Mouse (Mus musculus) c-Kit-positive CD71-positive TER-119-negative erythroid progenitor cells, embryonic 14.5 days (primary cell): ENCODE results near the gene Zfp27.

ENCODE experiments used
- DNase-seq: peaks from one replicate; pipeline ENCODE4 v3.0.0-alpha.2; 2013; ENCODE audit warnings: low read depth

Gene Zfp27

DNA sequence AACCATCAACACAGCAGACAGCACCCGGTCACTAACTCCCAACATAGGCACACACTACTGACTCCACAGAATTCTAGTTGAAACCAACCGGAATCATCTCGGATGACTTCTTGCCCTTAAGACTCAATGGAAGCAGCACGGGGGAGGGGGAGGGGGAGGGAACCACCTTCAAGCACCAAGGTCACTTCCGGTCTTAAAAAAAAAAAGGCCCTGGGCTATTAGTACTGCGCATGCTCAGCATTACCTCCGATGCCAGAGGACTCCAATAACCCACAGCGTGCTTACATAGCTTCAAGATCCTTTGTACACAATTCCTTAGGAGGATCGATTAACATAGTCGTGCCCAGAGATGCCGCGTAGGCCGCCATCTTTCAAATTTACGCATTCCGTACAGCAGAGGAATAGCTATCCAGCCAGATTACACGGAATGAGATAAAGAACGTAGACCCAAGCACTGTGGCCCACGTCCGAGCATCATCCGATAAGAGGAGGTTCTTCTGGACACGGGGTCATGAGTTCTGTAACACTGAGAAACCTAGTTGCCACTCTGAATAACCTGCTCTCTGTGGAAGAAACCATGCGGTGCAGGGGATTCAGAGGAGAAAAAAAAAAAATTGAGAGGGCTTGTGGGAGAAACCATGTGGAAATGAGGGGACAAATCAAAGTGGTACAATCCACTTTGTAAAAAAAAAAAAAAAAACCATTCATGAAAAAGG, at the start of gene Zfp27:
Gene Zfp27, minus strand, starts transcription at position 607 of the 716 bp plus-strand sequence.
- peak; percentile 50 for DNase-seq

DNA sequence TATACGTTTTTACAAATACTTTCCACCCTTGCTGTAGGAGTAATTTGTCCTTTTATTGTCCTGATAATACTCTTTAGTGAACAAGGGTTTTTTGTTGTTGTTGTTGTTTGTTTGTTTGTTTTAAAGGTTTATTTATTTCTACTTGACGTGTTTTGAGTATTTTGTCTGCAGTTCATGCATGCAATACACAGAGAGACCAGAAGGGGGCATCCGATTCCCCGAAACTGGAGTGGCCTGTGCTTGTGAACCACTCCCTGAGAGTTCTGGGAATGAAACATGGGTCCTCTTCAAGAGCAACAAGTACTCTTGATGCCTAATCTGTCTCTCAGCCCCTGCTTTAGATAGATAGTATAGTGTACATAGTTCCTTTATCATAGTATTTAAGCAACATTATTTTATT, 48.4 kb upstream of the Zfp27 start:
- peak; percentile 77 for DNase-seq

DNA sequence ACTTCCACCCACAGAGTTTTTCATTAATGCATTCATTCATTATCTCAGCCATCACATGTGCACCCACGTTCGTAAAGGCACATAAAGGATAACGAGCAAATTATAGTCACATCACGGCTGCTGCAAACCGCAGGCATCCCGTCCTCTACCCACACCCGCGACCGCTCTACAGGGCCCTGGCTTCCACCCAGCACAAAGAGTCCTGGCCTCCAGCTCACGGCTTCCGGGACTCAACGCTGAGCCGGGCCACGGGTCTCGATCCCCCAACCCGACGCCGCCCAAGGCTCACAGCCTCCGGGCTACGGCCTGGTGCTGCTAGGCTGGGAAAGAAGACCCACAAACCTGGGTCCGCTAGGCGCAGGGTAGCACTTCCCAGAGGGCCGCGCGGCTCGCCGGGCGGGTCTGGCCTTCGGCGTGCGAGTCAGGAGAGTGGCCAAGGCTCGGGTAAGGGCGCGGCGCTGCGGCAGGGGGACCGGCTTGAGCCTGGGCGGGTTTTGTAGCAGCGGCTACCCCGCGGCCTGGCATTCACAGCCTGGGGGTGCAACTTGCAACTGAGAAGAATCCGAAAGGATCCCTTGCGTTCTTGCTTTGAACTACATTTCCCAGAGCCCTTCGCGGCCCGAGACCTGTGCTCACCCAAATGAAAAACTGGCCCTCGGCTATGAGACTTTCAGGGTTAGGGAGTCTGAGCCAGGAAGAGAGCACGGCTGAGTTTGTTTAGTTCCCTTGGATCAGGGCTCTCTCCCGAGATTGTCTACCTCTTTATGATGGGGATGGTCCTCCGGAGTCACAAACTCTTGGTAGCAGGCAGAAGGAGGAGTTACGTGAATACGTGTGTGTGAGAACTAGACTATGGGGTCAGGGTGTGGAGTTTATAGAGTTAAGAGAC, 47.4 kb upstream of the Zfp27 start, which contains the start of gene Zfp74:
Gene Zfp74, minus strand, starts transcription at position 577 of the 889 bp plus-strand sequence.
- DNase-seq = peak; percentile 79

- DNase-seq = peak; percentile 6
These were observed 46.7 kb upstream of the Zfp27 start for GRCm38 (mm10) chr7:29953086-29953485.

- no peak for DNase-seq
These were observed 37.8 kb upstream of the Zfp27 start for GRCm38 (mm10) chr7:29944201-29944600.

DNA sequence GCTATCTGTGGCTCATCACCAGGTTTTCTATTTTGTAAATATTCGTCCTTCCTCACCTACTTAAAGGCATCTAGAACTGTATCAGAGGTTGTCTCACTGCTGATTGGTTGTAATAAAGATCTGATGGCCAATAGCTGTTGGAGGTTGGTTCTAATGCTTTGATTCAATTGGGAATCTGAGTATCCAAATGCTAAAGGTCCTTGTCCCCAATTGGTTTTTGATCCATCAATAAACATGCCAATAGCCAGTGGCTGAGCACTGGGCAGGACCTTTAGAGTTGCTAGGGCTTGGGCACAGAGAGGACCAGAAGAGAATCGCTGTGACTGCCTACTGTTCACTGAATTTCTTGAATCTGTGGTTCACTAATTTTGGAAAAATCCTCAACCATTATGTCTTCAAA, 37.3 kb upstream of the Zfp27 start:
- no peak for DNase-seq

- DNase-seq = no peak
These were observed 36.4 kb upstream of the Zfp27 start for GRCm38 (mm10) chr7:29942740-29943139.

- DNase-seq = no peak
These were observed 34.7 kb upstream of the Zfp27 start for GRCm38 (mm10) chr7:29941027-29941426.

DNA sequence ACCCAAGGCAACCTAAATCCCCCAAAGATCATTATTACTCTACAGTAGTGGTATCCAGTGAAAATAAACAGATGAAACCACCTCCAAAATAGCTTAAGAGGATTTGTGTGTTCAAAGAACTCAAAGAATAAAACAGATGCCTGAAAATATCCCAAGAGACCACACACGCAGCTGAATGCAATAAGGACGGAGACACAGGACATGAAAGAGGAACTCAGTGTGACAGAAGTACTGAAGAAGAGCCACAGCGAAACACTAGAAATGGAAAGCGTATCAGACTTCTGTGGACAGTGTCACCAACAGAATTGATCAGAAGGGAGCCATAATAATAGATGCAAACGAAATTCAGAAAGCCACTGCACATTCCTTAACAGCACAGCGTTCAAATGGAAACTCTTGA, 32.5 kb upstream of the Zfp27 start:
- no peak for DNase-seq

- no peak for DNase-seq
These were observed 16.4 kb upstream of the Zfp27 start for GRCm38 (mm10) chr7:29922780-29923179.

DNA sequence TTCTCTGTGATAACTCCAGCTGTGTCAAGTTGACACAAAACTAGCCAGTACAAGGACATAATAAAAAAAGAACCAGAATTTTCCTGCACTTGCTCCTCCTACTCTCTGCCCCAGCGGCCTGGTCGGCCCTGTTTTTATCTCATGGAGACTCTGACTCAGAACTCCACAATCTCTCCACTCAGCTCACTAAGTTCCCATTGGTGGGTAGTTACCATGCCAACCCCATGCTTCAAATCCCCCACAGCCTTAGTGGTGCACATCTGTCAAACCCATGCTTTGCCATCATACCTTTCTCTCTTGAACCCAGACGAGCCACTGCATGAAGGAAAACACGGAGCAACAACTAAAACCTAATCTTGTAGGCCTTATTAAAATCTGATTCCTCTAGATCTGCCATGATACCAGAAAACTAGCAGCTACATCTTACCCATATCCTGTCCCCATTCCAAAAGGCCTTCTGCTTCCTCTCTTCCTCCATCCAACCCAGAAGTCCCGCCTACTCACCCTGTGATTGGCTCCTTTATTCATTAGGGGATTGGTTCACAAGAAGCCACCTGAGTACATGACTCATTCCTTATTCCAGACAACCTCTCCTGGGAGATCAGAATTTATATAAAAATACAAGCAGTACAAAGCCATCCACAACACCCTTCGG, 15.2 kb upstream of the Zfp27 start:
- DNase-seq = no peak

DNA sequence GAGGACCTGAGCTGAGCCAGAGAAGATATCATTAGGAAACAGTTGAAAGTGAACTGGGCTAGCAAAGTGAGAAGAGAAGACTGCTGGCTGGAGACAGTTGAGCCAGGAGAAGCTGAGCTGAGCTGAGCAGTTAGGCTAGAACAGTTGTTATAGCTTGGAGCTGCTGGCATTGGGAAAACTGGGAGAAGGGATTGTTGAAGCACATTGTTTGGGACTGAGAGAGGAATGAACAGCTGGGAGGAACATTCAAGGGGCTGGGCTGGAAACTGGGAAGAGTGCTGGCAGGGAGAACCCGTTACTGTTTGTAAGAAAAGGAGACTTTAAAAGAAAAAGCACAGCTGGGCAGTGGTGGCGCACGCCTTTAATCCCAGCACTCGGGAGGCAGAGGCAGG, 11.7 kb upstream of the Zfp27 start:
- DNase-seq = no peak

- DNase-seq = no peak
These were observed 11.1 kb upstream of the Zfp27 start for GRCm38 (mm10) chr7:29917371-29918061.

DNA sequence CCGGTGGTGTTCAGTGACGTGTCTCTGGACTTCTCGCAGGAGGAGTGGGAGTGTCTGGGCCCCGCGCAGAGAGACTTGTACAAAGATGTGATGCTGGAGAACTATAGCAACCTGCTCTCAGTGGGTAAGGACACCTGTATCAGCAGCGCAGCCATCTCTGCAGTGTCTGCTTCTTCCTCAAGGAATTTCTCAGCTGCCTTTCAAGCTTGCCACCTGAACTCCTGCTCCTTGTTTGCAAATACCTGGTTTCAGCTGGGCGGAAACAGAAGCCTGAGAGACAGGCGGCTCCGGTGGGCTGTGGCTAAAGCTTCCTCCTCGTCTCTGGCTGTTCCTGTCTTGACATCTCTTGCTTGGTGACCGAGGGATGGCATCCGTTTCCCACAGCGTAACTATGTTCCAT, 5.8 kb upstream of the Zfp27 start:
- DNase-seq = no peak

GRCm38 (mm10) chr7:29910252-29910651, 3.9 kb upstream of the Zfp27 start:
- DNase-seq = no peak

- DNase-seq = peak; percentile 58
These were observed 2.0 kb upstream of the Zfp27 start, which contains the start of gene Zfp383 for GRCm38 (mm10) chr7:29908130-29908950. TSS of gene Zfp383 (plus strand) at chr7:29908223.

DNA sequence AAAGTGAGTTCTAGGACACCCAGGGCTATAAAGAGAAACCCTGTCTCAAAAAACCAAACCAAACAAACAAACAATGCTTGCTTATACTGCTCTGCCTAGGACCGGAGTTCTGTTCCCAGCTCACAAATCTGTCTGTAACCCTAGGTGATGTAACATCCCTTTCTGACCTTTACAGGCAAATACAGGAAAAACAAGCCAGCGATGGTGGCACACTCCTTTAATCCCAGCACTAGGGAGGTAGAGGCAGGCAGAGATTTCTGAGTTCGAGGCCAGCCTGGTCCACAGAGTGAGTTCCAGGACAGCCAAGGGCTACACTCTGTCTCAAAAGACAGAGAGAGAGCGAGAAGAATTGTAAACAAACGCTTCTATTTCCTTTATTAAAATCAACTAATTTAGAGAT, 834 bp upstream of the Zfp27 start:
- no peak for DNase-seq

GRCm38 (mm10) chr7:29906682-29907058, 298 bp upstream of the Zfp27 start:
- peak; percentile 4 for DNase-seq

GRCm38 (mm10) chr7:29904101-29904500, 2.3 kb downstream of the Zfp27 start:
- no peak for DNase-seq

- no peak for DNase-seq
These were observed 8.0 kb downstream of the Zfp27 start for GRCm38 (mm10) chr7:29898351-29898750.

- no peak for DNase-seq
These were observed 13.6 kb downstream of the Zfp27 start for GRCm38 (mm10) chr7:29892756-29893155.
